Mouse (Mus musculus) intestine, embryonic 14.5 days (tissue): ENCODE data around the gene Timm10. TPM values are rescaled to one million over a fixed set of nuclear protein-coding genes. Genes with fewer than 3 reads are reported as not detected.
A peak's percentile ranks its signal among the peaks of the same experiment; 100 is the strongest.

Source experiments
- ATAC-seq: fragments of 200-750 bp; cut with Nextera tagmentation; replicated peaks from 2 replicates; pipeline ENCODE4 v1.8.0; 2017; ENCODE audit warnings: low read depth, moderate number of reproducible peaks, moderate TSS enrichment, moderate library complexity; ENCODE audit not compliant: low FRiP score, low TSS enrichment
- DNase-seq: peaks from one replicate; pipeline ENCODE4 v3.0.0-alpha.2; 2018; ENCODE audit warnings: low spot score
- H3K27ac ChIP-seq: fragments of 300-500 bp; sonication (generic); 2 replicates; pipeline ENCODE4 v1.5.1; 2014; ENCODE audit warnings: low read depth, mild to moderate bottlenecking, control low read depth
- H3K27me3 ChIP-seq: fragments of 300-500 bp; sonication (generic); replicated peaks from 2 replicates; pipeline ENCODE4 v1.6.1; 2014; ENCODE audit warnings: low read length, control low read depth; ENCODE audit not compliant: control insufficient read depth, insufficient read depth
- H3K36me3 ChIP-seq: fragments of 300-500 bp; sonication (generic); 2 replicates; pipeline ENCODE4 v1.6.1; 2014; ENCODE audit warnings: low read length, control low read depth; ENCODE audit not compliant: control insufficient read depth, insufficient read depth
- H3K4me1 ChIP-seq: fragments of 300-500 bp; sonication (generic); replicated peaks from 2 replicates; pipeline ENCODE4 v1.6.1; 2014; ENCODE audit warnings: low read length, control low read depth, mixed read lengths; ENCODE audit not compliant: control insufficient read depth, insufficient read depth
- H3K4me2 ChIP-seq: fragments of 300-500 bp; sonication (generic); 2 replicates; pipeline ENCODE4 v1.6.1; 2014; ENCODE audit warnings: low read length
- H3K4me3 ChIP-seq: fragments of 300-500 bp; sonication (generic); 2 replicates; pipeline ENCODE4 v1.5.1; 2014; ENCODE audit warnings: low read depth, low read length, control low read depth, mixed read lengths
- H3K9ac ChIP-seq: fragments of 300-500 bp; sonication (generic); 2 replicates; pipeline ENCODE4 v1.6.1; 2014; ENCODE audit warnings: mild to moderate bottlenecking, low read length
- H3K9me3 ChIP-seq: fragments of 300-500 bp; sonication (generic); 2 replicates; pipeline ENCODE4 v1.6.1; 2016; ENCODE audit warnings: low read length, control low read depth; ENCODE audit not compliant: control insufficient read depth
- WGBS: fragments of 180-500 bp; shearing (Covaris S2); extraction: QIAGEN DNeasy Blood & Tissue Kit; methylation state at CpG from one replicate; pipeline ENCODE4 v1.1.7; 2014; 5-methylcytosine and 5-hydroxymethylcytosine counted together
- polyA plus RNA-seq: library from polyadenylated mRNA; unstranded; fragments of >200 nt; fragmentation: Nextera tagmentation; extraction: Ambion mirVana; gene quantifications from 2 replicates; pipeline ENCODE4 v1.2.1, GENCODE M21; 2014

Timm10 gene
- polyA plus RNA-seq, 1 experiment from 2014 or later = 73.7 TPM

DNA sequence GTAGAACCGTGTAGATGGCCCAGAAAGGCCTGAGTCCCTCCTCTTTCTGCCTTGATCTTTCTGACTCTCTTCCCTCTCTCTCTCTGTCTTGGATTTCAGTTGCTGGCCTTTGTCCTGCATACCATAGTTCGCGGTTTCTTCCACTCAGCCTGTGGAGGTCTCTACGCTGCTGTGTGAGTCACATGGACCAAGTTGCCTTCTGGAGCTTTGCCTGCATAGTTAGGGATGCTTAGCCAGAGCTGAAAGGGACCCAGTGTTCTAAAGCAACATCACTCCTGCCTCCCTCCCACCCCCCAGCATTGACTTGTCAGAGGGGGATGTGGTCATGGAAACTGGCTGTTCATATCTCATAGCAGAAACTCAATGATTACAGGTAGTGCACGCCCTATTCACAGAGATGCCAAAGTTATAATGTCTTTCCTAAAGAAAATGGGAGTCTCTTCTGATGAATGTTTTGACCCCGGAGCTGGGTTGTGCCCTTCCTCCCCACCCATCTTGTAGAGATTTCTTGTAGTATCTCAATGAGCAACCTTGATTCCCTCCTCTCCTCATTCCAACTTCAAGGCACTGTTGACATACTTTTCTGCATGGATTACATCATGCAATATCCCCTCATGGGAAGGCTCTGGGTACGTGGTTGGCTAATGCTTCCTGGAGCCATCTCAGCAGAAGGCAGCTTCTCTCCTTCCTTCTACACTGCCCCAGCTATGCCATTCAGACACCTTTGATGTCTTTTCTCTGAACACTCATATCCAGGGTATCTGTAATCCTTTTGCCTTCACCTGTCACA is 33.4 kb downstream of the Timm10 start:
- no peak overlapping the region for H3K4me3 ChIP-seq
- no peak for DNase-seq
- H3K27me3 ChIP-seq = 0 out of 2 replicates have a peak, but pooled peaks cover 2% of the 10 kb centered on the region
- peaks cover 68% of the 10 kb centered on the region for H3K36me3 ChIP-seq
- no peak overlapping the region for H3K4me2 ChIP-seq
- H3K9me3 ChIP-seq = no peaks in the 10 kb centered on the region
- H3K27ac ChIP-seq = no peak overlapping the region
- no peak for ATAC-seq
- H3K9ac ChIP-seq = no peak overlapping the region
- WGBS = 86% methylated on average over 7 of the region's 7 CpGs
- H3K4me1 ChIP-seq = no peaks in the 10 kb centered on the region

DNA sequence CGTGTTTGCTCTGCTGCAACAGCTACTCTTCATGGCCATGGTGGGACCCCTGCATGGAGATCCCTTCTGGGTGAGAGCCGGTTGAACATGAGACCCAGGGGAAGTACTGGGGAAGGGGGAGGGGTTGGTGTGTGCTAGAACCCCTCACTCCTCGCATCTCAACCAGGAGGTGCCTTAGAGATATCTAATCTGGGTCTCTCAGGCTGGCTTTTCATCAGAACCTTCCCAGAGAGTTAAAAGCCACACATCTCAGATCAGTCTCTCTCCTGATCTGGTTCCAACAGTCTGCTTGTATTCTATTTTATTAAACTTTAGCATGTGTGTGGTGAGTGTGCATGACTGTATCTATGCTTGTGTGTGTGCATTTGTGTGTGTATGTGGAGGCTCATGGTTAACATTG is 34.6 kb downstream of the Timm10 start:
- 93% methylated on average over 3 of the region's 3 CpGs for WGBS
- H3K9me3 ChIP-seq = no peaks in the 10 kb centered on the region
- peaks cover 13% of the 10 kb centered on the region for H3K27me3 ChIP-seq
- no peak overlapping the region for H3K4me3 ChIP-seq
- peaks cover 67% of the 10 kb centered on the region for H3K36me3 ChIP-seq
- H3K4me2 ChIP-seq = no peak overlapping the region
- H3K4me1 ChIP-seq = 0 out of 2 replicates have a peak, but pooled peaks cover 8% of the 10 kb centered on the region
- no peak overlapping the region for H3K9ac ChIP-seq
- DNase-seq (no peak), ATAC-seq (no peak)
- H3K27ac ChIP-seq = no peak overlapping the region

DNA sequence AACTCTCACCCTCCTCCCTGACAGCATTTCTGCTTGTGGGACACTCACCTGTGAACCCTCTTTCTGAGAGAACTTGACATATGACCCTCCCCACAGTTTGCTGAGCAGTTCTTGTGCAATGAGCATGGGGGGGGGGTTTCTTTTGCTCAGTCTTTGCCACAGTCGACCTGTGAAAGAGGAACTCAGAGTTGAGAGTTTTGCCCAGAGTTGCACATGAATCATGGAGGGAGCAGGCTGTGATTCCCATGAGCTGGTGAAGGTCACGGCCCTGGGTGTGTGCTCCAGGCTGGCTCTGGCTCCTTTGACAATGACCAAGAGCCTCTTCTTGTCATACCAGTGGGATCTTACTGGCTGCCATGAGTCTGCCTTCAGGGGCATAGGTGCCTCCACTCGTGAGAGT is 35.4 kb downstream of the Timm10 start:
- H3K4me3 ChIP-seq = no peak overlapping the region
- 77% methylated on average over 3 of the region's 3 CpGs for WGBS
- H3K4me2 ChIP-seq = no peak overlapping the region
- peaks cover 61% of the 10 kb centered on the region for H3K36me3 ChIP-seq
- ATAC-seq (no peak), DNase-seq (no peak)
- no peaks in the 10 kb centered on the region for H3K9me3 ChIP-seq
- peaks cover 21% of the 10 kb centered on the region for H3K27me3 ChIP-seq
- H3K9ac ChIP-seq = no peak overlapping the region
- 0 out of 2 replicates have a peak, but pooled peaks cover 8% of the 10 kb centered on the region for H3K4me1 ChIP-seq
- no peak overlapping the region for H3K27ac ChIP-seq

DNA sequence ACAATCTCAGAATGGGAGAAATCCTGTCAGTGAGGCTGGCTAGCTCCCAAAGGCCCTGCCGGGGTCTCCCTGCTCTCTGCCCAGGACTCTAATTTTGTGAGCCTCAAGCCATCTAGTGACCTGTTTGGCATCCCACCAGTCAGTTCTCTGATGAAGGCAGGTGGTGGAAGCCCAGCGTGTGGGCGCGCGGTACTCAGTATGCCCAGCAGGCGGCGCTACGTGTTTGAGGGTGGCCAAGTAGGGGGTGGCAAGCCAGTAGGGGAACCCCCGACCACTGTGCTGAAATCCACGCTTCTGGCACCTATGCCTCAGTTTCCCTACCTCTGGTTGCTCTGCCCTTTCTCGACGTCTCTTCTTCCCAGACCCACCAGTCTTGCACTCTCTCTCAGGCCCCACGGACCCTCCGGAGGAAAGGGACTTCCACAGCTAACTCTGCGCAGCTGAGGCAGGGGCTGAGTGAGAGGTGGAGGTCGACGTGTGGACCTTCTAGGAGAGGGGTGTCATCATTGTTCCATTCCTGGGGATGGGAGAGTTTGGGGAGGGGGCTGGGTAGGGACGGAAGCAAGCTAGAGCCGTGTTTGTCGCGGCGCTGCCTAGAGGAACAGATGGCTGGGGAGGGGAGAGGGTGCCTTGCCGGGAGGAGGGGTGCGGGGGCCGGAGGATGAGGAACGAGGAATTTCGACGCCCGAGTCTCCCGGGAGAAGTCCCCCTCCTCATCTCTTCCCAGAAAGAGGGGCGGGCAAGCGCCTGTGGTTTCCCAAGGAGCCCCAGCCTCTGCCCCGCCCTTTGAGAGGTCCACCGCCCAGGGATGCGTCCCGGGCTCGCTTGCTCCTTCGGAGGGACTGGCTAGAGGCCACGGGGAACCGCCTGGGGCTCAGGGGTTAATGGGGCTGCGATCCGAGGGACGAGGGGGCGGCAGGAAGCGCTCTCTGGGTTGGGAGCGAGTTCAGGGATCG is 39.1 kb downstream of the Timm10 start:
- peak overlapping the region; percentile 27 for H3K4me3 ChIP-seq
- WGBS = under 1% methylated on average over 47 of the region's 47 CpGs
- peaks cover 50% of the 10 kb centered on the region for H3K27me3 ChIP-seq
- H3K36me3 ChIP-seq = peaks cover 25% of the 10 kb centered on the region
- ATAC-seq (peak; percentile 54), DNase-seq (peak; percentile 87)
- H3K4me2 ChIP-seq = peak overlapping the region; percentile 60
- 0 out of 2 replicates have a peak, but pooled peaks cover 8% of the 10 kb centered on the region for H3K4me1 ChIP-seq
- no peak overlapping the region for H3K27ac ChIP-seq
- 0 out of 2 replicates have a peak overlapping the region, but pooled peaks have one; percentile 1 for H3K9ac ChIP-seq
- no peaks in the 10 kb centered on the region for H3K9me3 ChIP-seq

DNA sequence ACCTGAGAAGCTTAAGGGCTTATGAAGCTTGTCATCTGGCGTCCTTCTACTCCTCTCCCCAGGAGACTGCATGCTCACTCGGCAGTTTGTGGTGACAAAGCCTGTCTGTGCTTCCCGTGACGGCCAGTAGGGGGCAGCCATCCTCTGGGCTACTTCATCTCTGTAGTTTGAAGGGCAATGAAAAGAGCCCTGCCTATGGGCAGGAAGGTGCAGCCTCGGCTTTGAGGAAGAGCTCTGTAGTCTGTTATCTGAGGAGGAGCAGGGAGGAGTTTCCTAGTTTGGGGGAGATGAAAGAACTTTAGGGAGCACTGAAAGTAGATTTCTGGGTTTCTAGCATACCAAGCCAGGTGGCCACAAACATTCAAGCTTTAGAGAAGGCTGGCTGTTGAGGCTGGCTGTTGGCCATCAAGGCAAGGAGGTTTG is 41.7 kb downstream of the Timm10 start:
- 10% methylated on average over 5 of the region's 5 CpGs for WGBS
- no peak overlapping the region for H3K4me2 ChIP-seq
- H3K4me1 ChIP-seq = peaks cover 16% of the 10 kb centered on the region; the same call in 1 of the 2 replicates
- DNase-seq (peak; percentile 82), ATAC-seq (no peak)
- no peak overlapping the region for H3K27ac ChIP-seq
- H3K36me3 ChIP-seq = peaks cover under 1% of the 10 kb centered on the region; the same call in 1 of the 2 replicates
- no peak overlapping the region for H3K4me3 ChIP-seq
- peaks cover 76% of the 10 kb centered on the region for H3K27me3 ChIP-seq
- no peaks in the 10 kb centered on the region for H3K9me3 ChIP-seq
- no peak overlapping the region for H3K9ac ChIP-seq

DNA sequence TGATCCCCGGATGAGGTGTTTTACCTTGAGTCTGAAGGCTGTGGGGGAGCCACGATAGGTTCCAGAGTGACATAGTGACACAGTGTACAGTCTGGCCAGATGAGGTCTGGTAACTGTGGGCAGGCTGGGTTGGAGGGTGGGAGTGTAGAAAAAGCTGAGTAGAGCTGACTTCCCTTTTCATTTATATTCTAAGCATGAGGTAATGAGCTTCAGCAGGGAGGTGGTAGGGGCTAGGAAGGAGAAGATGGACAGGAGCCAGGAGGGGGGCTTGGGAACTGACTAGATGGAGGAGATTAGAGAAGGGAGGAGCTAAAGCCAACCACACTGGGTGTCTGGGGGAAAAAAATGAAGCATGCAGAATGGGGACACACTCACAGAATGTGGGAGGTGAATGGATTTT is 42.2 kb downstream of the Timm10 start:
- 80% methylated on average over 2 of the region's 2 CpGs for WGBS
- no peak for DNase-seq
- no peak overlapping the region for H3K4me3 ChIP-seq

DNA sequence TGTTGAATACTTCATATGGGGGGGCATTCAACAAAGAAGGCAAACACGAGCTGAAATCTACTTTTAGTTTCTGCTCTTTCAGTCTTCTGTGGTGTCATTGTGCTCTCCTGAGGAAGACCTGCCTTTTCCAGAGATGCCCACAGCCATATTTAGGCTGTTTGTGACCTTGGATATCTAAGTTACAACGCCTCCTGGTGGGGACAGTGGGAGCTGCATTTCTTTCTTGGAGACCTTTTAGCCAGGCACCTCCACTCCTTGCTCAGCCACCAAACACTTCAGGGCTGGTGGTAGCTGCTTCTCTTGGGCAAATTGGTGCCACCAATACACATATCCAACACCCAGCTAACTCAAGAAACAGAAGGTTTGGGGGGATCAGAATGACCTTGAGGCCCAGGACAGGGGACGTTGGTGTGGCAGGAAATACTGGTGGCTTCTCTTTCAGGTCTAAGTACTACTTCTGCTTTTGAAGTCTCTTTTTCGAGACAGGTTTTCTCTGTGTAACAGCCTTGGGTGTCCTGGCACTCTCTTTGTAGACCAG is 43.9 kb downstream of the Timm10 start:
- no peak overlapping the region for H3K27ac ChIP-seq
- ATAC-seq (no peak), DNase-seq (no peak)
- 59% methylated on average over 4 of the region's 4 CpGs for WGBS
- H3K4me3 ChIP-seq = no peak overlapping the region
- H3K36me3 ChIP-seq = no peaks in the 10 kb centered on the region
- H3K4me1 ChIP-seq = peaks cover 13% of the 10 kb centered on the region; the same call in 1 of the 2 replicates
- H3K4me2 ChIP-seq = no peak overlapping the region
- no peaks in the 10 kb centered on the region for H3K9me3 ChIP-seq
- no peak overlapping the region for H3K9ac ChIP-seq
- H3K27me3 ChIP-seq = peaks cover 91% of the 10 kb centered on the region

More for the DNA sequence above, 42.2 kb downstream of the Timm10 start:
- peaks cover 81% of the 10 kb centered on the region for H3K27me3 ChIP-seq
- no peak overlapping the region for H3K9ac ChIP-seq
- H3K27ac ChIP-seq = no peak overlapping the region
- H3K4me2 ChIP-seq = no peak overlapping the region
- H3K36me3 ChIP-seq = no peaks in the 10 kb centered on the region
- no peaks in the 10 kb centered on the region for H3K9me3 ChIP-seq
- peaks cover 16% of the 10 kb centered on the region; the same call in 1 of the 2 replicates for H3K4me1 ChIP-seq
- no peak for ATAC-seq

DNA sequence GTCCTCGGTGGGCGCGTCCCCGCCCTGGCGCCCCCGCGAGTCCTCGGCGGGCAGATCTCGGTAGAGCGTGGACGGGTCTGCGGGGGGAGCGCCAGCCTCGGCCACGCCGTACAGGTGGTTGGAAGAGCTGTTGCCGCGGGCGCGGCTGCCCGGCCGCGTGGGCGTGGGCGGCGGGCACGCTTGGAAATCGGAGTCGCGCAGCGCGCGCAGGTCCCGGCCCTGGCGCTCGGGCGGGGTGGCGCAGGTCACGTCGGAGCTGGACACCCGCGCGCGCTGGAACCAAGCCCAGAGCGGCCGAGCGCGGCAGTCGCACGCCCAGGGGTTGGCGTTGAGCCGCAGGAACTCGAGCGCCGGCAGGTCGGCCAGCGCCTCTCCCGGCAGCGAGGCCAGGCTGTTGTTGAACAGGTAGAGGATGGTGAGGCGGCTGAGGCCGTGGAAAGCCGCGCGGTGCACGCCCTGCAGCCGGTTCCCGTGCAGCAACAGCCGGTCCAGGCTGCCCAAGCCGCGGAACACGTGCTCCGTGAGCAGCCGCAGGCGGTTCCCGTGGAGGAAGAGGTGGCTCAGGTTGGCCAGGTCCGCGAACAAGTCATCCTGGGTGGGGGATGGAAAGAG is 45.4 kb downstream of the Timm10 start:
- Histone ChIP-seq H3K4me1 (peaks cover 8% of the 10 kb centered on the region; the same call in 1 of the 2 replicates), H3K4me2 (peak overlapping the region; percentile 91), H3K27me3 (peaks cover 83% of the 10 kb centered on the region), H3K36me3 (no peaks in the 10 kb centered on the region), H3K9me3 (no peaks in the 10 kb centered on the region), H3K9ac (0 out of 2 replicates have a peak overlapping the region, but pooled peaks have one; percentile 22), H3K4me3 (peak overlapping the region; percentile 42), H3K27ac (no peak overlapping the region)
- DNase-seq (peak; percentile 74), ATAC-seq (peak; percentile 18; the same call in 1 of the 2 replicates)
- WGBS = 1% methylated on average over 69 of the region's 78 CpGs
